Mouse (Mus musculus) MEL (cell line): Measurements from ENCODE around the gene Folr1.

Experiments used
- CTCF ChIP-seq, 3 experiments: IDR thresholded peaks in 2 of 3; conservative IDR thresholded peaks in 1 of 3; 2 replicates each; pipeline ENCODE4 v1.5.1; 2011 to 2012; ENCODE audit warnings: low read length in 3 of 3, low read depth in 2 of 3, mild to moderate bottlenecking in 2 of 3, improper control_type of control experiment in 1 of 3, inconsistent platforms in 1 of 3, mixed read lengths in 1 of 3, moderate library complexity in 1 of 3; ENCODE audit not compliant: control insufficient read depth in 1 of 3, insufficient read depth in 1 of 3, poor library complexity in 1 of 3, severe bottlenecking in 1 of 3
- EP300 ChIP-seq, 2 experiments: IDR thresholded peaks; 2 replicates each; pipeline ENCODE4 v1.6.1; 2011; ENCODE audit warnings: improper control_type of control experiment in 2 of 2, low read length in 2 of 2, low read depth in 1 of 2, mild to moderate bottlenecking in 1 of 2
- MXI1 ChIP-seq: IDR thresholded peaks from 2 replicates; pipeline ENCODE4 v1.6.1; 2011; ENCODE audit warnings: mild to moderate bottlenecking, low read depth, low read length, improper control_type of control experiment
- POLR2A ChIP-seq, 2 experiments: IDR thresholded peaks; 2 replicates each; pipeline ENCODE4 v1.6.1; 2011 to 2012; ENCODE audit warnings: low read length in 2 of 2, mild to moderate bottlenecking in 2 of 2, control low read depth in 1 of 2, improper control_type of control experiment in 1 of 2, low read depth in 1 of 2, moderate library complexity in 1 of 2; ENCODE audit not compliant: control insufficient read depth in 1 of 2, insufficient read depth in 1 of 2, poor library complexity in 1 of 2
- POLR2AphosphoS2 ChIP-seq: IDR thresholded peaks from 2 replicates; pipeline ENCODE4 v1.6.1; 2011; ENCODE audit warnings: low read length, improper control_type of control experiment
- USF2 ChIP-seq, 2 experiments: IDR thresholded peaks; 2 replicates each; pipeline ENCODE4 v1.6.1; 2011 to 2012; ENCODE audit warnings: improper control_type of control experiment in 2 of 2, low read length in 2 of 2, borderline replicate concordance in 1 of 2, inconsistent platforms in 1 of 2, low read depth in 1 of 2, mild to moderate bottlenecking in 1 of 2; ENCODE audit not compliant: insufficient read depth in 1 of 2

DNA sequence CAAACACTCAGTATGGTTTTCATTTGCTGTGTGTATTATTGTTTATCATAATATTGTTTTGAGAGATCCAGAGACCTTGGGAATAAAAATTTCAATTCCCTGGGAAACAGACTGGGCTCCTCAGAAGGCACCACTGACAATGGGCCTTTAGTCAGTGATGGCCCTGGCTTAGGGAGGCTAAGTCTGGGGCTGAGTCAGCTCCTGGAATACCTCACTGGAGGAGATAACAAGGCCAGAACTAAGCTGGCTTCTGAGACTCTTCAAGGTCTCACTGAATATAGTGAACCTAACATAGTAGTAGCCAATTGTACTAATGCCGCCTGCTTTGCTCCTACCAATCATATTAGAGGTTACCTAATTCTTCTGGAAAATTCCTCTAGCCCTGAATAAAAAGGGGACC lies 5.4 kb upstream of the Folr1 start:
- no peak for TF ChIP-seq CTCF (IDR thresholded peaks at IDR 0.05 in 2 of 3, conservative IDR thresholded peaks at IDR 0.05 in 1 of 3; ENCODE audit: control insufficient read depth in 1 of 3, insufficient read depth in 1 of 3, low read depth in 2 of 3, low read length in 3 of 3, poor library complexity in 1 of 3, severe bottlenecking in 1 of 3)
- TF ChIP-seq MXI1, result no peak
- no peak for TF ChIP-seq EP300 (IDR thresholded peaks at IDR 0.05; ENCODE audit: low read depth in 1 of 2, low read length in 2 of 2)
- TF ChIP-seq POLR2A (IDR thresholded peaks at IDR 0.05; ENCODE audit: control insufficient read depth in 1 of 2, insufficient read depth in 1 of 2, low read depth in 1 of 2, low read length in 2 of 2, poor library complexity in 1 of 2), result no peak
- TF ChIP-seq POLR2AphosphoS2, result no peak
- no peak for TF ChIP-seq USF2 (IDR thresholded peaks at IDR 0.05; ENCODE audit: borderline replicate concordance in 1 of 2, insufficient read depth in 1 of 2, low read depth in 1 of 2, low read length in 2 of 2)
